Mouse (Mus musculus): ENCODE measurements at regions not wholly inside any gene's neighbourhood (a gene's known extent, or its start where the extent isn't known, plus 50 kb on each side); places are given as distances from the start of the nearest gene placed in this dataset.

GRCm38 (mm10) chr4:32091086-32091485 is 127.2 kb downstream of the Map3k7 start:
- no peak for TF ChIP-seq POLR2A (IDR thresholded peaks at IDR 0.05; ENCODE audit: borderline replicate concordance, extremely low read depth, insufficient read depth, insufficient read length)

GRCm38 (mm10) chr4:32092320-32093041 is 128.6 kb downstream of the Map3k7 start:
- ATAC-seq (ENCODE audit: low FRiP score, low read depth) (no peak), DNase-seq (ENCODE audit: low spot score) (no peak)
- no peak overlapping the region for H3K9ac ChIP-seq (ENCODE audit: low read depth, low read length, severe bottlenecking)
- H3K4me3 ChIP-seq (replicated peaks; ENCODE audit: low read length), result no peak overlapping the region
- 92% methylated on average over 17 of the region's 17 CpGs for WGBS
- TF ChIP-seq POLR2A (IDR thresholded peaks at IDR 0.05; ENCODE audit: borderline replicate concordance, extremely low read depth, insufficient read depth, insufficient read length), result no peak
- no peaks in the 10 kb centered on the region for H3K27me3 ChIP-seq (ENCODE audit: control insufficient read depth, insufficient read depth, low read length)
- no peaks in the 10 kb centered on the region for H3K9me3 ChIP-seq (ENCODE audit: control insufficient read depth, low read length)
- no peak overlapping the region for H3K4me2 ChIP-seq (replicated peaks; ENCODE audit: low read depth, low read length, severe bottlenecking)
- no peaks in the 10 kb centered on the region for H3K4me1 ChIP-seq (ENCODE audit: control insufficient read depth, insufficient read depth, low read length)
- H3K27ac ChIP-seq (replicated peaks; ENCODE audit: low read depth, low read length), result no peak overlapping the region
- H3K36me3 ChIP-seq (ENCODE audit: control insufficient read depth, insufficient read depth, low read length), result no peaks in the 10 kb centered on the region

More at GRCm38 (mm10) chr4:32091086-32091485, 127.2 kb downstream of the Map3k7 start:
- ATAC-seq (ENCODE audit: low FRiP score, low read depth) (no peak), DNase-seq (ENCODE audit: low spot score) (no peak)
- Histone ChIP-seq H3K36me3 (ENCODE audit: control insufficient read depth, insufficient read depth, low read length) (no peaks in the 10 kb centered on the region), H3K27me3 (ENCODE audit: control insufficient read depth, insufficient read depth, low read length) (no peaks in the 10 kb centered on the region), H3K9ac (ENCODE audit: low read depth, low read length, severe bottlenecking) (no peak overlapping the region), H3K27ac (replicated peaks; ENCODE audit: low read depth, low read length) (no peak overlapping the region), H3K4me3 (replicated peaks; ENCODE audit: low read length) (no peak overlapping the region), H3K4me1 (ENCODE audit: control insufficient read depth, insufficient read depth, low read length) (no peaks in the 10 kb centered on the region), H3K9me3 (ENCODE audit: control insufficient read depth, low read length) (no peaks in the 10 kb centered on the region), H3K4me2 (replicated peaks; ENCODE audit: low read depth, low read length, severe bottlenecking) (no peak overlapping the region)
- 87% methylated on average over 10 of the region's 10 CpGs for WGBS

- no peak for DNase-seq (ENCODE audit: low spot score)
- 32% methylated on average over 9 of the region's 9 CpGs for WGBS
Observed at GRCm38 (mm10) chr4:32098233-32098632, 134.3 kb downstream of the Map3k7 start.

GRCm38 (mm10) chr4:32101002-32101401 is 137.1 kb downstream of the Map3k7 start:
- H3K4me2 ChIP-seq (replicated peaks; ENCODE audit: low read depth, low read length, severe bottlenecking), result no peak overlapping the region
- no peak overlapping the region for H3K4me3 ChIP-seq (replicated peaks; ENCODE audit: low read length)
- no peak overlapping the region for H3K27ac ChIP-seq (replicated peaks; ENCODE audit: low read depth, low read length)
- no peaks in the 10 kb centered on the region for H3K9me3 ChIP-seq (ENCODE audit: control insufficient read depth, low read length)
- ATAC-seq (ENCODE audit: low FRiP score, low read depth) (no peak), DNase-seq (ENCODE audit: low spot score) (no peak)
- H3K27me3 ChIP-seq (ENCODE audit: control insufficient read depth, insufficient read depth, low read length), result no peaks in the 10 kb centered on the region
- 76% methylated on average over 5 of the region's 5 CpGs for WGBS
- TF ChIP-seq POLR2A (IDR thresholded peaks at IDR 0.05; ENCODE audit: borderline replicate concordance, extremely low read depth, insufficient read depth, insufficient read length), result no peak
- no peaks in the 10 kb centered on the region for H3K4me1 ChIP-seq (ENCODE audit: control insufficient read depth, insufficient read depth, low read length)
- H3K36me3 ChIP-seq (ENCODE audit: control insufficient read depth, insufficient read depth, low read length), result no peaks in the 10 kb centered on the region
- H3K9ac ChIP-seq (ENCODE audit: low read depth, low read length, severe bottlenecking), result no peak overlapping the region

More at GRCm38 (mm10) chr4:32098233-32098632, 134.3 kb downstream of the Map3k7 start:
- no peaks in the 10 kb centered on the region for H3K36me3 ChIP-seq (ENCODE audit: control insufficient read depth, insufficient read depth, low read length)
- no peaks in the 10 kb centered on the region for H3K27me3 ChIP-seq (ENCODE audit: control insufficient read depth, insufficient read depth, low read length)
- TF ChIP-seq POLR2A (IDR thresholded peaks at IDR 0.05; ENCODE audit: borderline replicate concordance, extremely low read depth, insufficient read depth, insufficient read length), result no peak
- H3K9me3 ChIP-seq (ENCODE audit: control insufficient read depth, low read length), result no peaks in the 10 kb centered on the region
- H3K27ac ChIP-seq (replicated peaks; ENCODE audit: low read depth, low read length), result no peak overlapping the region
- ATAC-seq (ENCODE audit: low FRiP score, low read depth), result no peak
- H3K4me2 ChIP-seq (replicated peaks; ENCODE audit: low read depth, low read length, severe bottlenecking), result no peak overlapping the region
- no peak overlapping the region for H3K4me3 ChIP-seq (replicated peaks; ENCODE audit: low read length)
- no peaks in the 10 kb centered on the region for H3K4me1 ChIP-seq (ENCODE audit: control insufficient read depth, insufficient read depth, low read length)
- H3K9ac ChIP-seq (ENCODE audit: low read depth, low read length, severe bottlenecking), result no peak overlapping the region

- no peaks in the 10 kb centered on the region for H3K36me3 ChIP-seq (ENCODE audit: control insufficient read depth, insufficient read depth, low read length)
- H3K9ac ChIP-seq (ENCODE audit: low read depth, low read length, severe bottlenecking), result no peak overlapping the region
- H3K9me3 ChIP-seq (ENCODE audit: control insufficient read depth, low read length), result no peaks in the 10 kb centered on the region
- DNase-seq (ENCODE audit: low spot score) (no peak), ATAC-seq (ENCODE audit: low FRiP score, low read depth) (no peak)
- no peaks in the 10 kb centered on the region for H3K4me1 ChIP-seq (ENCODE audit: control insufficient read depth, insufficient read depth, low read length)
- no peaks in the 10 kb centered on the region for H3K27me3 ChIP-seq (ENCODE audit: control insufficient read depth, insufficient read depth, low read length)
- 33% methylated on average over 5 of the region's 5 CpGs for WGBS
- no peak overlapping the region for H3K4me3 ChIP-seq (replicated peaks; ENCODE audit: low read length)
- H3K4me2 ChIP-seq (replicated peaks; ENCODE audit: low read depth, low read length, severe bottlenecking), result no peak overlapping the region
- TF ChIP-seq POLR2A (IDR thresholded peaks at IDR 0.05; ENCODE audit: borderline replicate concordance, extremely low read depth, insufficient read depth, insufficient read length), result no peak
- no peak overlapping the region for H3K27ac ChIP-seq (replicated peaks; ENCODE audit: low read depth, low read length)
Observed at GRCm38 (mm10) chr4:32106664-32107171, 131.9 kb upstream of the Bach2 start.
